Mouse (Mus musculus) erythroblast, embryonic 14.5 days (primary cell): ENCODE results near the gene Tbc1d8. TPM values are rescaled to one million over a fixed set of nuclear protein-coding genes. Genes with fewer than 3 reads are reported as not detected.

Experiments used
- H3K27me3 ChIP-seq: 2 replicates; pipeline ENCODE4 v1.6.1; 2012; ENCODE audit warnings: inconsistent platforms; ENCODE audit not compliant: control insufficient read depth
- H3K36me3 ChIP-seq: 2 replicates; pipeline ENCODE4 v1.6.1; 2012; ENCODE audit warnings: mild to moderate bottlenecking, inconsistent platforms; ENCODE audit not compliant: control insufficient read depth
- H3K4me1 ChIP-seq: 2 replicates; pipeline ENCODE4 v1.6.1; 2012; ENCODE audit warnings: inconsistent platforms; ENCODE audit not compliant: control insufficient read depth
- H3K4me3 ChIP-seq: replicated peaks from 2 replicates; pipeline ENCODE3; 2012; ENCODE audit warnings: moderate library complexity, mild to moderate bottlenecking, inconsistent platforms
- H3K9me3 ChIP-seq: 2 replicates; pipeline ENCODE4 v1.6.1; 2012; ENCODE audit warnings: low read length, inconsistent platforms, mixed read lengths; ENCODE audit not compliant: control insufficient read depth
- GATA1 ChIP-seq: IDR thresholded peaks from 2 replicates; pipeline ENCODE4 v1.6.1; 2012; ENCODE audit warnings: low read length, inconsistent platforms, mixed read lengths
- TAL1 ChIP-seq: IDR thresholded peaks from 3 replicates; pipeline ENCODE4 v1.6.1; 2012; ENCODE audit warnings: low read length, inconsistent platforms, mixed read lengths
- polyA plus RNA-seq: library from polyadenylated mRNA; stranded (reverse); fragments of >175 nt; gene quantifications from 2 replicates; pipeline ENCODE4 v1.2.3, GENCODE M21; 2012

Gene Tbc1d8
- polyA plus RNA-seq, 1 experiment: 0.01 TPM

DNA sequence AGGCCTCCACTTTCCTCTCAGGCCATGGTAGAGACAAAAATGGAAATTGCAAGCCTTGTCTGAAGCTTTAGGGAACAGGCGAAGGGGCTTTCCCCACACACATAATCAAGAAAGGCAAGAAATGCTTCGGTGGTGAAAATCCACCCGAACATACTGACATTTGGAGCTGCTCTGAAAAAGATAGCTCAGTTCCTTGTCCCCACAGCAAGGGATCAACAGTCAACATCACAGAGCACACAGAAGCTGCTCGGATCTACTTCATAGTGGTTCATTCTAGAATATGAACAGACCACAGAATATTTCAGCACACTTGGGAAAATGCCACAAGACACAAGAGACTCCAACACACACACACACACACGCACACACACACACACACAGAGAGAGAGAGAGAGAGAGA lies 14.6 kb upstream of the Tbc1d8 start:
- Histone ChIP-seq H3K4me3 (no peak overlapping the region), H3K4me1 (no peaks in the 10 kb centered on the region), H3K9me3 (no peaks in the 10 kb centered on the region), H3K27me3 (no peaks in the 10 kb centered on the region), H3K36me3 (no peaks in the 10 kb centered on the region)
- no peak for TF ChIP-seq TAL1
- no peak for TF ChIP-seq GATA1

DNA sequence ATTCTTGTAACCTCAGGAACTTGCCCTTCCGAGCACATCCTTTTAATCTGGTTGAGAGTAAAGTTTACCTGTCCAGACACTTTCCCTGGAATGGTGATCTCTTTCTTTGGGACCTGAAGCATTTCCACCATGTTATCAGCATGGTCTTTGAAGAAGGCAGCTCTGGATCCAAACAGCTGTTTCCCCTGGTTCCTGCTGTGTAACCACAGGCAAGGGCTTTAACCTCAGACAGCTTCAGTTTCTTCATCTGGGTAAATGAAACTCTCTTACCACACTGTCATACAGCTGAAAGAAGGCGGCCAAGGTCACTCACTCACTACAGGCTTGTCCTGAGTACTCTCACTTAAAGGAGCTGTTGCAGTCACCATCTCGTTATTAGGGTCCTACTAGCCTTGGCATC lies 8.8 kb upstream of the Tbc1d8 start:
- H3K27me3 ChIP-seq: no peaks in the 10 kb centered on the region
- no peak overlapping the region for H3K4me3 ChIP-seq
- no peaks in the 10 kb centered on the region for H3K36me3 ChIP-seq

GRCm38 (mm10) chr1:39482115-39482815 lies 3.7 kb upstream of the Tbc1d8 start:
- TF ChIP-seq TAL1 (no peak), GATA1 (no peak)
- Histone ChIP-seq H3K4me3 (no peak overlapping the region), H3K4me1 (peaks cover 32% of the 10 kb centered on the region), H3K27me3 (peaks cover 4% of the 10 kb centered on the region), H3K36me3 (no peaks in the 10 kb centered on the region), H3K9me3 (no peaks in the 10 kb centered on the region)

More for the DNA sequence above, 8.8 kb upstream of the Tbc1d8 start:
- TF ChIP-seq TAL1 (no peak), GATA1 (no peak)
- Histone ChIP-seq H3K4me1 (peaks cover 4% of the 10 kb centered on the region), H3K9me3 (no peaks in the 10 kb centered on the region)

GRCm38 (mm10) chr1:39479254-39479653 lies 699 bp upstream of the Tbc1d8 start:
- H3K4me3 ChIP-seq: peak overlapping the region; percentile 81
- no peaks in the 10 kb centered on the region; the same call in 1 of the 2 replicates for H3K9me3 ChIP-seq
- H3K27me3 ChIP-seq: peaks cover 4% of the 10 kb centered on the region
- H3K4me1 ChIP-seq: peaks cover 40% of the 10 kb centered on the region
- no peak for TF ChIP-seq TAL1
- no peak for TF ChIP-seq GATA1
- H3K36me3 ChIP-seq: peaks cover 6% of the 10 kb centered on the region

DNA sequence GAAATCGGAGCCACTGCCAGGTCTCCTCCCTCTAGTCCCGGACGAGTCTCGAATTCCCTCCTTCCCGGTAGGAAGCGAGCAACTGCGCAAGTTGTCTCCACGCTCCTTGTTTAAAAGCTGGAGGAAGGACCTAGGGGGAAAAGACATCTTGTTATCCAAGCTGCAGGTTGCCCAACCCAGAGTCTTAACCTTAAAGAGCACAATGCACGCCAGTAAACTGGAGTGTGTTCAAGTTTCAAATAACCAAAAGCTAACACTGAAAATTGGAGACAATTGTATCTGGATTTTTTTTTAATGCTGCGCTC lies 293 bp upstream of the Tbc1d8 start:
- H3K27me3 ChIP-seq: peaks cover 4% of the 10 kb centered on the region
- H3K36me3 ChIP-seq: peaks cover 6% of the 10 kb centered on the region
- peaks cover 40% of the 10 kb centered on the region for H3K4me1 ChIP-seq
- H3K4me3 ChIP-seq: peak overlapping the region; percentile 81
- H3K9me3 ChIP-seq: no peaks in the 10 kb centered on the region; the same call in 1 of the 2 replicates
- TF ChIP-seq TAL1: no peak
- TF ChIP-seq GATA1: no peak

DNA sequence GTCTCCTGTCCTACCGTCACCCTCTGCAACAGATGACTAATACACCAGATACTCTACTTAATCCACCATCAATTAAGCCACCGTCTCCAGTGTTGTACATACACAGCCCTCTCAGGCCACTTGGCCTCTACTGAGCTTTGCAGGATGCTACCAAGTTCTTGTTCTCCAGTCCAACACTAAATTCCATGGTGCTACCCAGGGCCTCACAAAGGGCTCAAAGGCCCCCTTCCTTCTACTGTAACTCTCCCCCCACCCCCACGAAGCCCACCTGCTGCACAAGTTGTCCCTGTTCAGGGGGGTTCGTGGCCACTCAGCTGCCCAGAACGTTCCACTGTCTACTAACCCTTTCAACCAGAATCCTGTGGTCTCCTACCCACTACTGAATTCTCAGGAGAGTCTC lies 1.5 kb downstream of the Tbc1d8 start:
- peaks cover 44% of the 10 kb centered on the region for H3K4me1 ChIP-seq

DNA sequence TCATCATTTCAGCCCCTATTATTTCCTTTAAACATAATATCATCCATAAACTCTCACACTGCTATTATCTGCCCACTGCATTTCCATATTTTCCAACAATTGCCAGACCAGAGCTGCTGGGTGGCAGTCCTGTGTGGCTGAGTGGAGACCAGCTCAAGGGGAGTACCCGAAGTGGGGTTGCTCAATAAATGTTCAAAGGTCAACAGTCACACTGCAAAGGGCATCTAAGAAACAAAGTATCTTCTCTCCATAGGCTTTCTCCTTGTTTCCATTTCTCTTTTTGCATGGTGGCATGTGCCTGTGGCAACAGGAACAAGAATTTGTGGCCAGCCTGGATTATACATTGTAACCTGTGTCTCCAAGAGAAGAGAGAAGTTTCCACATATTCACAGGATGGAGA lies 2.2 kb downstream of the Tbc1d8 start:
- Histone ChIP-seq H3K36me3 (peaks cover 6% of the 10 kb centered on the region), H3K4me3 (no peak overlapping the region), H3K4me1 (peaks cover 49% of the 10 kb centered on the region), H3K27me3 (peaks cover 4% of the 10 kb centered on the region), H3K9me3 (no peaks in the 10 kb centered on the region; the same call in 1 of the 2 replicates)
- TF ChIP-seq GATA1 (no peak), TAL1 (no peak)

More for the DNA sequence above, 1.5 kb downstream of the Tbc1d8 start:
- H3K9me3 ChIP-seq: no peaks in the 10 kb centered on the region; the same call in 1 of the 2 replicates
- TF ChIP-seq GATA1 (no peak), TAL1 (no peak)
- H3K27me3 ChIP-seq: peaks cover 4% of the 10 kb centered on the region
- H3K36me3 ChIP-seq: peaks cover 6% of the 10 kb centered on the region
- no peak overlapping the region for H3K4me3 ChIP-seq

- Histone ChIP-seq H3K9me3 (peaks cover 6% of the 10 kb centered on the region), H3K27me3 (peaks cover 4% of the 10 kb centered on the region), H3K4me3 (no peak overlapping the region), H3K4me1 (peaks cover 55% of the 10 kb centered on the region), H3K36me3 (peaks cover 12% of the 10 kb centered on the region)
- TF ChIP-seq GATA1 (no peak), TAL1 (no peak)
Measured at GRCm38 (mm10) chr1:39474516-39474915, 4.0 kb downstream of the Tbc1d8 start.

DNA sequence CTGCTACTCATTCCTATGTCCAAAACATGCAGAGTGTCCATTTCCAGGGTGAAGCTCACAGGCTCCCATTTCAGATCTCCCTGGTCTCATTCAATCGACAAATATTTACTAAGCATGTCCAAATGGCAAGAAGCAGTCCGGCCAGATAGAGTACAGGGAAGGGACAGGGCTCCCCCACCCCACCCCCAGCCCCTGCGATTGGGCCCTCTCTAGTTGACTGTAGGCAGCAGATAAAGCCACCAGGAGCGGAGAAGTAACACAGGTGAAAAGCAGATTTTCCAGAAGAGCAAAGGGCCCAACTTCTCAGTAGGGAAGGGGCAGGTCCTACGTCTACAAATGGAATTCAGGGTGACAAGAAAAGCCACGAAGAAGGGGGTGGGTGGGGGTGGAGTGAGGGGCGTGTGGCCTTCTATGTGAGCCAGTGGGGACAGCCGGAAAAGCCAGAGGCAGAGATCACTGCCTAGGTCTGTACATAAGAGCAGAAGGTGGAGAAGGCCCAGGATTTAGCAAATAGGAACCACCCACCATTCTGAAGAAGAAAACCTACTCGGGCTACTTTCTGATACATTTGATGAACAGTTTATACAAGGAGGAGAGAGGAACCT lies 7.2 kb downstream of the Tbc1d8 start:
- H3K27me3 ChIP-seq: no peaks in the 10 kb centered on the region
- TF ChIP-seq GATA1 (no peak), TAL1 (no peak)
- H3K36me3 ChIP-seq: peaks cover 12% of the 10 kb centered on the region
- H3K9me3 ChIP-seq: peaks cover 6% of the 10 kb centered on the region
- peaks cover 37% of the 10 kb centered on the region for H3K4me1 ChIP-seq
- no peak overlapping the region for H3K4me3 ChIP-seq

- TF ChIP-seq GATA1: no peak
- no peak for TF ChIP-seq TAL1
- H3K27me3 ChIP-seq: no peaks in the 10 kb centered on the region
- H3K4me3 ChIP-seq: no peak overlapping the region
- peaks cover 6% of the 10 kb centered on the region for H3K9me3 ChIP-seq
- H3K4me1 ChIP-seq: peaks cover 47% of the 10 kb centered on the region
- peaks cover 6% of the 10 kb centered on the region for H3K36me3 ChIP-seq
Measured at GRCm38 (mm10) chr1:39468982-39469381, 9.6 kb downstream of the Tbc1d8 start.
